Mouse (Mus musculus) C2C12 (cell line): ENCODE data around the gene Iqck.

Experiments used
- CTCF ChIP-seq: IDR thresholded peaks from one replicate; pipeline ENCODE4 v1.5.1; 2011; ENCODE audit not compliant: control insufficient read depth, insufficient read depth, insufficient read length
- MYOD1 ChIP-seq: IDR thresholded peaks from one replicate; pipeline ENCODE4 v1.6.1; 2011; ENCODE audit warnings: low read depth; ENCODE audit not compliant: control insufficient read depth, insufficient read length

DNA sequence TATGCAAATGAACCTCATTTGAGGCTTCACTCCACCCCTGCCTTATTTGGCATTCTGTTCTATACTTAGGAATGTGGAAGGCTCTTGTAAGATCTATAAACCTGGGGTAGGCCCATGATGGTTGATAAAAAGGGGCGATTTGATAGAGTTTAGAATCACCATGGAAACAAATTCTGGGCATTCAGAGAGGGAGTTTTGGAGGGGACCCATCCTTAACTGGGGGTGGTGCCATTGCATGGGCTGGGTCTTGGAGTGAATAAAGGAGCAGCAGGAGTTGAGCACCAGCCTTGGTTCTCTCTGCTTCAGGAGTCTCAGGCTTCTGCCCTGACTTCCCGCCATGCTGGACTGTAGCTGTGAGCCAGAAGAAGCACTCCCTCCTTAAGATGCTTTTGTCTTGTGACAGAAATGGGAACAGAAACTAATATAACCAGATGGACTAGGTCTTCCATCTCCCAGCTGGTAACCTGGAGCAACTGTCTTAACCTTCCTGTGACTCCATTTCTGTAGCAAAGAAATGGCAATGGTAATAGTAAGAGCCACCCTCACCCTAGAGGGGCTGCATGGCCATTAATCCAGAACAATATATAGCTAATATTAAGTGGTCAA, 93.2 kb downstream of the Iqck start:
- TF ChIP-seq CTCF (no peak), MYOD1 (no peak)
